Mouse (Mus musculus): ENCODE measurements at regions not wholly inside any gene's neighbourhood (a gene's known extent, or its start where the extent isn't known, plus 50 kb on each side); places are given as distances from the start of the nearest gene placed in this dataset.

GRCm38 (mm10) chr13:117409940-117410339 lies 189.1 kb upstream of the Gm17509 start:
- Histone ChIP-seq H3K36me3 (ENCODE audit: control insufficient read depth, insufficient read depth, low read length) (no peaks in the 10 kb centered on the region), H3K4me3 (ENCODE audit: extremely low read depth, insufficient read depth, insufficient read length) (no peak overlapping the region), H3K27me3 (ENCODE audit: control insufficient read depth, insufficient read depth, low read length) (no peaks in the 10 kb centered on the region), H3K27ac (ENCODE audit: insufficient read depth, low read length) (no peak overlapping the region), H3K4me1 (ENCODE audit: control insufficient read depth, insufficient read depth, insufficient read length) (no peaks in the 10 kb centered on the region)
- TF ChIP-seq POLR2A (IDR thresholded peaks at IDR 0.05; ENCODE audit: low read depth, low read length), result no peak
- TF ChIP-seq CTCF (IDR thresholded peaks at IDR 0.05; ENCODE audit: extremely low read depth, insufficient read depth, insufficient read length, insufficient replicate concordance), result no peak
- no peak for DNase-seq (ENCODE audit: low read depth in 1 of 2, low spot score in 2 of 2)
- WGBS, result 79% methylated on average over 7 of the region's 7 CpGs

DNA sequence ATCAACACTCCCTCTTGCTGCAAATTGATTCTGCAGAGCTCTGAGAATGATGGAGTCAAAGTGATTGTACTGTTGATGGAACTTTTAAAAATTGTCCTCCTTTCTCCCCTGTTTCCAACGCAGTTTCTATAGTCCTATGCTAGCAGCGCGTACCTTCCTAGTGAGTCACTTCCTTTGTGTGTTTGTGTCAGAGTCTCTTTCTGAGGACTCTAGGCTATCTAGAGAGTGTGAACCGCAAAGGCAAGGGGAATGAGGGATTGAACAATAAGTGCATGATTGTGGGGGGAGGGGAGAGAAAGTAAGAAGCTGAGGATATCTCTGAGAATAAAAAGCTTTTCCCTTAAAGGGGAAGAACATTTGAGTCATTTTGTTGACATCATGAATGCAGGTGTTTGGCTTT lies 188.5 kb upstream of the Hcn1 start:
- Histone ChIP-seq H3K4me1 (ENCODE audit: control insufficient read depth, insufficient read depth, insufficient read length) (no peaks in the 10 kb centered on the region), H3K4me3 (ENCODE audit: extremely low read depth, insufficient read depth, insufficient read length) (no peak overlapping the region), H3K36me3 (ENCODE audit: control insufficient read depth, insufficient read depth, low read length) (no peaks in the 10 kb centered on the region), H3K27me3 (ENCODE audit: control insufficient read depth, insufficient read depth, low read length) (no peaks in the 10 kb centered on the region), H3K27ac (ENCODE audit: insufficient read depth, low read length) (no peak overlapping the region)
- DNase-seq (ENCODE audit: low read depth in 1 of 2, low spot score in 2 of 2), result no peak
- no peak for TF ChIP-seq CTCF (IDR thresholded peaks at IDR 0.05; ENCODE audit: extremely low read depth, insufficient read depth, insufficient read length, insufficient replicate concordance)
- no peak for TF ChIP-seq POLR2A (IDR thresholded peaks at IDR 0.05; ENCODE audit: low read depth, low read length)
- 54% methylated on average over 4 of the region's 4 CpGs for WGBS

- Histone ChIP-seq H3K36me3 (ENCODE audit: control insufficient read depth, insufficient read depth, low read length) (no peaks in the 10 kb centered on the region), H3K4me1 (ENCODE audit: control insufficient read depth, insufficient read depth, insufficient read length) (no peaks in the 10 kb centered on the region), H3K27ac (ENCODE audit: insufficient read depth, low read length) (no peak overlapping the region), H3K4me3 (ENCODE audit: extremely low read depth, insufficient read depth, insufficient read length) (no peak overlapping the region), H3K27me3 (ENCODE audit: control insufficient read depth, insufficient read depth, low read length) (no peaks in the 10 kb centered on the region)
- no peak for DNase-seq (ENCODE audit: low read depth in 1 of 2, low spot score in 2 of 2)
- 91% methylated on average over 4 of the region's 4 CpGs for WGBS
- TF ChIP-seq POLR2A (IDR thresholded peaks at IDR 0.05; ENCODE audit: low read depth, low read length) (no peak), CTCF (IDR thresholded peaks at IDR 0.05; ENCODE audit: extremely low read depth, insufficient read depth, insufficient read length, insufficient replicate concordance) (no peak)
Observed at GRCm38 (mm10) chr13:117423558-117423957, 178.6 kb upstream of the Hcn1 start.

GRCm38 (mm10) chr13:117425015-117425414 lies 177.1 kb upstream of the Hcn1 start:
- Histone ChIP-seq H3K36me3 (ENCODE audit: control insufficient read depth, insufficient read depth, low read length) (no peaks in the 10 kb centered on the region), H3K27me3 (ENCODE audit: control insufficient read depth, insufficient read depth, low read length) (no peaks in the 10 kb centered on the region), H3K4me1 (ENCODE audit: control insufficient read depth, insufficient read depth, insufficient read length) (no peaks in the 10 kb centered on the region), H3K27ac (ENCODE audit: insufficient read depth, low read length) (no peak overlapping the region), H3K4me3 (ENCODE audit: extremely low read depth, insufficient read depth, insufficient read length) (no peak overlapping the region)
- WGBS, result 85% methylated on average over 1 of the region's 1 CpGs
- TF ChIP-seq CTCF (IDR thresholded peaks at IDR 0.05; ENCODE audit: extremely low read depth, insufficient read depth, insufficient read length, insufficient replicate concordance) (no peak), POLR2A (IDR thresholded peaks at IDR 0.05; ENCODE audit: low read depth, low read length) (no peak)
- no peak for DNase-seq (ENCODE audit: low read depth in 1 of 2, low spot score in 2 of 2)

- Histone ChIP-seq H3K4me1 (ENCODE audit: control insufficient read depth, insufficient read depth, insufficient read length) (no peaks in the 10 kb centered on the region), H3K36me3 (ENCODE audit: control insufficient read depth, insufficient read depth, low read length) (no peaks in the 10 kb centered on the region), H3K27ac (ENCODE audit: insufficient read depth, low read length) (no peak overlapping the region), H3K27me3 (ENCODE audit: control insufficient read depth, insufficient read depth, low read length) (no peaks in the 10 kb centered on the region), H3K4me3 (ENCODE audit: extremely low read depth, insufficient read depth, insufficient read length) (no peak overlapping the region)
- no peak for TF ChIP-seq CTCF (IDR thresholded peaks at IDR 0.05; ENCODE audit: extremely low read depth, insufficient read depth, insufficient read length, insufficient replicate concordance)
- TF ChIP-seq POLR2A (IDR thresholded peaks at IDR 0.05; ENCODE audit: low read depth, low read length), result no peak
- WGBS, result 83% methylated on average over 3 of the region's 3 CpGs
- DNase-seq (ENCODE audit: low read depth in 1 of 2, low spot score in 2 of 2), result no peak
Observed at GRCm38 (mm10) chr13:117467407-117467806, 134.7 kb upstream of the Hcn1 start.

- H3K4me3 ChIP-seq (ENCODE audit: extremely low read depth, insufficient read depth, insufficient read length), result no peak overlapping the region
- no peak for DNase-seq (ENCODE audit: low read depth in 1 of 2, low spot score in 2 of 2)
- 80% methylated on average over 5 of the region's 5 CpGs for WGBS
- H3K27ac ChIP-seq (ENCODE audit: insufficient read depth, low read length), result no peak overlapping the region
- no peaks in the 10 kb centered on the region for H3K4me1 ChIP-seq (ENCODE audit: control insufficient read depth, insufficient read depth, insufficient read length)
- TF ChIP-seq CTCF (IDR thresholded peaks at IDR 0.05; ENCODE audit: extremely low read depth, insufficient read depth, insufficient read length, insufficient replicate concordance) (no peak), POLR2A (IDR thresholded peaks at IDR 0.05; ENCODE audit: low read depth, low read length) (no peak)
- H3K36me3 ChIP-seq (ENCODE audit: control insufficient read depth, insufficient read depth, low read length), result no peaks in the 10 kb centered on the region
- H3K27me3 ChIP-seq (ENCODE audit: control insufficient read depth, insufficient read depth, low read length), result no peaks in the 10 kb centered on the region
Observed at GRCm38 (mm10) chr13:117472726-117473125, 129.4 kb upstream of the Hcn1 start.

DNA sequence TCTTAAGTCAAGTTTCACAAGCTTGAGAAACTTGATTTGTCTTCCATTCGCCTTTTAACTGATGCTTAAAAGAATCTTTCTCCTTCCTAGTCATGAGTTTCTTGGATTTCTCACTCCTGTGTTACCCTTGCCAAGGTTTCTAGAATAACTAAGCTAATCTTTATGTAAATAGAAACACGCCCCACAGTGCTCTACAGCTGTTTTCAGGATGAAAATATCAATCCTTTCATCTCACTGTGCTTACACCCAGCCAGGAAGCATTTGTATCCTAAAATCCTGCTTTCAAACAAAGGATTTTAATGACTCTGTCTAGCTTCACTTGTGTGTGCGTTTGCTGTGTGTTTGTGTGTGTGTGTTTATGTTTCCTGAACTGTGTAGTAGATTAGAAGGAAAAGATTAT lies 119.5 kb upstream of the Hcn1 start:
- H3K36me3 ChIP-seq (ENCODE audit: control insufficient read depth, insufficient read depth, low read length), result no peaks in the 10 kb centered on the region
- no peaks in the 10 kb centered on the region for H3K4me1 ChIP-seq (ENCODE audit: control insufficient read depth, insufficient read depth, insufficient read length)
- H3K27me3 ChIP-seq (ENCODE audit: control insufficient read depth, insufficient read depth, low read length), result no peaks in the 10 kb centered on the region
- WGBS, result 58% methylated on average over 3 of the region's 3 CpGs
- H3K27ac ChIP-seq (ENCODE audit: insufficient read depth, low read length), result no peak overlapping the region
- H3K4me3 ChIP-seq (ENCODE audit: extremely low read depth, insufficient read depth, insufficient read length), result no peak overlapping the region
- no peak for DNase-seq (ENCODE audit: low read depth in 1 of 2, low spot score in 2 of 2)
- no peak for TF ChIP-seq CTCF (IDR thresholded peaks at IDR 0.05; ENCODE audit: extremely low read depth, insufficient read depth, insufficient read length, insufficient replicate concordance)
- TF ChIP-seq POLR2A (IDR thresholded peaks at IDR 0.05; ENCODE audit: low read depth, low read length), result no peak

All from spleen, adult 2 months (tissue).